Mouse (Mus musculus) kidney, embryonic 15.5 days (tissue): ENCODE data around the gene Loxl3. TPM values are rescaled to one million over a fixed set of nuclear protein-coding genes. Genes with fewer than 3 reads are reported as not detected.
A peak's percentile ranks its signal among the peaks of the same experiment; 100 is the strongest.

Experiments used
- ATAC-seq: fragments of 200-750 bp; cut with Nextera tagmentation; replicated peaks from 2 replicates; pipeline ENCODE4 v1.8.0; 2017; ENCODE audit warnings: moderate TSS enrichment; ENCODE audit not compliant: low FRiP score
- H3K27ac ChIP-seq: fragments of 300-500 bp; sonication (generic); 2 replicates; pipeline ENCODE4 v1.5.1; 2015; ENCODE audit warnings: mild to moderate bottlenecking, inconsistent platforms
- H3K27me3 ChIP-seq: fragments of 300-500 bp; sonication (generic); 2 replicates; pipeline ENCODE4 v1.6.1; 2015; ENCODE audit warnings: inconsistent platforms
- H3K36me3 ChIP-seq: fragments of 300-500 bp; sonication (generic); 2 replicates; pipeline ENCODE4 v1.6.1; 2015; ENCODE audit warnings: inconsistent platforms
- H3K4me1 ChIP-seq: fragments of 300-500 bp; sonication (generic); 2 replicates; pipeline ENCODE4 v1.6.1; 2015; ENCODE audit warnings: inconsistent platforms
- H3K4me2 ChIP-seq: fragments of 300-500 bp; sonication (generic); 2 replicates; pipeline ENCODE4 v1.6.1; 2015; ENCODE audit warnings: moderate library complexity, mild to moderate bottlenecking, inconsistent platforms
- H3K4me3 ChIP-seq: fragments of 300-500 bp; sonication (generic); replicated peaks from 2 replicates; pipeline ENCODE4 v1.5.1; 2015; ENCODE audit warnings: mild to moderate bottlenecking, inconsistent platforms
- H3K9ac ChIP-seq: fragments of 300-500 bp; sonication (generic); 2 replicates; pipeline ENCODE4 v1.6.1; 2015; ENCODE audit warnings: mild to moderate bottlenecking, inconsistent platforms
- H3K9me3 ChIP-seq: fragments of 300-500 bp; sonication (generic); replicated peaks from 2 replicates; pipeline ENCODE4 v1.6.1; 2016; ENCODE audit warnings: inconsistent platforms
- WGBS: fragments of 180-500 bp; shearing (Covaris S2); methylation state at CpG from one replicate; pipeline ENCODE4 v1.1.7; 2015; ENCODE audit warnings: mixed read lengths; 5-methylcytosine and 5-hydroxymethylcytosine counted together
- polyA plus RNA-seq: library from polyadenylated mRNA; unstranded; fragments of >200 nt; fragmentation: Nextera tagmentation; extraction: Ambion mirVana; gene quantifications from 2 replicates; pipeline ENCODE4 v1.2.1, GENCODE M21; 2015

Gene Loxl3
- polyA plus RNA-seq, 1 experiment from 2014 or later = 21.6 TPM

- WGBS = 85% methylated on average over 6 of the region's 6 CpGs
- H3K27ac ChIP-seq = no peak overlapping the region
- no peak for ATAC-seq
- H3K27me3 ChIP-seq = no peaks in the 10 kb centered on the region
- H3K4me1 ChIP-seq = no peaks in the 10 kb centered on the region
- H3K4me2 ChIP-seq = no peak overlapping the region
- no peak overlapping the region for H3K9ac ChIP-seq
- no peaks in the 10 kb centered on the region for H3K9me3 ChIP-seq
- no peaks in the 10 kb centered on the region for H3K36me3 ChIP-seq
- no peak overlapping the region for H3K4me3 ChIP-seq
Measured at GRCm38 (mm10) chr6:83020121-83020520, 13.9 kb upstream of the Loxl3 start.

GRCm38 (mm10) chr6:83020836-83021593, 13.0 kb upstream of the Loxl3 start:
- H3K4me3 ChIP-seq = no peak overlapping the region
- 48% methylated on average over 4 of the region's 4 CpGs for WGBS
- ATAC-seq = peak; percentile 53; the same call in 1 of the 2 replicates

DNA sequence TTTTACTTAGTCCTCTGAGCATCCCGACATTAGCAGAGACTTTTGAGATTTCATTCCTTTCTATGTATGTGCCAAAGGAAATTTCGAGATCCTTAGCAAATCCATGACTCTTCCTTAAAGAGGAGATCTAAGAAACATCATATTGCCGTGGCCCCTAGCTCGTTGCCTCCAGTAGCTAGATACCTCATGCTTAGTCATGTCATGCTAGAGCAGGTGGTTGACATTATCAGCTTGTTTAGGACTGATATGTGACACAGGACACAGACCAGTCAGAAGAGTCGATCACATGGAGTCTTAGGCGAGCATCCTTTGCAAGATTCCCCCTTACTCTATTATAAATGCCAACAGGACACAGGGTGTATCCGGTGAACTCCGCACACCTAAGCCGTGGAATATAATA, 11.0 kb upstream of the Loxl3 start:
- no peaks in the 10 kb centered on the region for H3K36me3 ChIP-seq
- WGBS = 87% methylated on average over 9 of the region's 9 CpGs
- H3K4me3 ChIP-seq = no peak overlapping the region
- no peaks in the 10 kb centered on the region for H3K9me3 ChIP-seq
- no peak overlapping the region for H3K4me2 ChIP-seq
- no peak for ATAC-seq
- H3K27ac ChIP-seq = no peak overlapping the region
- H3K27me3 ChIP-seq = no peaks in the 10 kb centered on the region
- 0 out of 2 replicates have a peak, but pooled peaks cover 7% of the 10 kb centered on the region for H3K4me1 ChIP-seq
- H3K9ac ChIP-seq = no peak overlapping the region

More at GRCm38 (mm10) chr6:83020836-83021593, 13.0 kb upstream of the Loxl3 start:
- Histone ChIP-seq H3K27me3 (no peaks in the 10 kb centered on the region), H3K4me2 (no peak overlapping the region), H3K9me3 (no peaks in the 10 kb centered on the region), H3K36me3 (no peaks in the 10 kb centered on the region), H3K4me1 (no peaks in the 10 kb centered on the region), H3K27ac (no peak overlapping the region), H3K9ac (no peak overlapping the region)

DNA sequence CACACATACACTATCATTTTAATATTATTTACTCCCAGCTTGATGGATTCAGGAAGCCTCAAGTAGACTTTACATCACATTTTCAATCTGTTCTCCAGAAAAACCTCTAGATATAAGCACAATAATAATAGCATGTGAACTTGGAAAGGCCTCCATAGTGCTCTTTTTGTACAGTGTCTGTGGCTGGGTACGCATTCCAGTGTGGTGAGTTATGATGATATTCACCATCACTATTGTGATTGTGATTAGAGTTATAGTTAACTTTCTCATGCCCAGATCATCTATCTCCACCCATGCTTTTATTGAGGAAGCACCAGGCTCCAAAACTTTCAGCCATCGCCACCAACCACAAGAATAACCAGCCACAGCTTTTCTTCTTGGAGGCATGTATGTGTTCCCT, 10.2 kb upstream of the Loxl3 start:
- H3K36me3 ChIP-seq = no peaks in the 10 kb centered on the region
- WGBS = 93% methylated on average over 2 of the region's 2 CpGs
- H3K27ac ChIP-seq = no peak overlapping the region
- no peaks in the 10 kb centered on the region for H3K9me3 ChIP-seq
- H3K9ac ChIP-seq = no peak overlapping the region
- no peak overlapping the region for H3K4me2 ChIP-seq
- H3K27me3 ChIP-seq = peaks cover 4% of the 10 kb centered on the region
- no peak overlapping the region for H3K4me3 ChIP-seq
- 0 out of 2 replicates have a peak, but pooled peaks cover 7% of the 10 kb centered on the region for H3K4me1 ChIP-seq
- no peak for ATAC-seq

- no peak for ATAC-seq
- 0 out of 2 replicates have a peak, but pooled peaks cover 7% of the 10 kb centered on the region for H3K4me1 ChIP-seq
- no peak overlapping the region for H3K4me2 ChIP-seq
- H3K36me3 ChIP-seq = no peaks in the 10 kb centered on the region
- H3K27me3 ChIP-seq = peaks cover 9% of the 10 kb centered on the region
- H3K9ac ChIP-seq = no peak overlapping the region
- no peak overlapping the region for H3K27ac ChIP-seq
- 57% methylated on average over 4 of the region's 4 CpGs for WGBS
- H3K9me3 ChIP-seq = no peaks in the 10 kb centered on the region
- H3K4me3 ChIP-seq = no peak overlapping the region
Measured at GRCm38 (mm10) chr6:83024421-83024820, 9.6 kb upstream of the Loxl3 start.

GRCm38 (mm10) chr6:83025221-83025620, 8.8 kb upstream of the Loxl3 start:
- Histone ChIP-seq H3K27me3 (peaks cover 15% of the 10 kb centered on the region), H3K4me3 (no peak overlapping the region), H3K36me3 (no peaks in the 10 kb centered on the region), H3K4me2 (no peak overlapping the region), H3K4me1 (0 out of 2 replicates have a peak, but pooled peaks cover 7% of the 10 kb centered on the region), H3K27ac (no peak overlapping the region), H3K9ac (no peak overlapping the region), H3K9me3 (no peaks in the 10 kb centered on the region)
- WGBS = 100% methylated on average over 4 of the region's 4 CpGs
- ATAC-seq = no peak

GRCm38 (mm10) chr6:83027293-83027692, 6.7 kb upstream of the Loxl3 start:
- Histone ChIP-seq H3K9ac (no peak overlapping the region), H3K4me3 (no peak overlapping the region), H3K27ac (no peak overlapping the region), H3K9me3 (no peaks in the 10 kb centered on the region), H3K27me3 (peaks cover 31% of the 10 kb centered on the region), H3K4me2 (no peak overlapping the region), H3K4me1 (peaks cover 21% of the 10 kb centered on the region), H3K36me3 (peaks cover 13% of the 10 kb centered on the region)
- 79% methylated on average over 8 of the region's 8 CpGs for WGBS
- ATAC-seq = no peak

DNA sequence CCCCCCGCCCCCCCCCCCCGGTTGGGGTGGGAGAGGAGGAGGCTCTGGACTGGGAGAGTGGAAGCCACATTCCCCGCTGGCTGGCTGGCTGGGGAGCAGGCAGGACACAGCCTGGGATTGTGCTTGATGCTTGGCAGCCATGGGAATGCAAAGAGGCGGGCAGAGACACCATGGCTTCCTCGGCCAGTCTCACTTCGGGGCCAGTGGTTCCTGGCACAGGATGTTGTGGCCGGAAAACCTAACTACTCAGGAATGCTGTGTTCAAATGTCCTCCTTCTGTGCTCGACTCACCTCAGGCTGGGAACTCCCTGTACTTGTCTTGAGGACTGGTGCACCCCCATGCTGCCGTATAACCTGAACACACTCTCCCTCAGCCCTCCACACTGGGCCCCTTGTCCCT, 6.3 kb upstream of the Loxl3 start:
- Histone ChIP-seq H3K27me3 (peaks cover 31% of the 10 kb centered on the region), H3K4me3 (no peak overlapping the region), H3K4me2 (no peak overlapping the region), H3K4me1 (peaks cover 25% of the 10 kb centered on the region), H3K36me3 (peaks cover 13% of the 10 kb centered on the region), H3K9me3 (no peaks in the 10 kb centered on the region), H3K27ac (no peak overlapping the region), H3K9ac (no peak overlapping the region)
- WGBS = 54% methylated on average over 8 of the region's 9 CpGs
- ATAC-seq = no peak

- H3K27ac ChIP-seq = no peak overlapping the region
- peaks cover 31% of the 10 kb centered on the region for H3K27me3 ChIP-seq
- H3K4me1 ChIP-seq = peaks cover 40% of the 10 kb centered on the region
- H3K9me3 ChIP-seq = no peaks in the 10 kb centered on the region
- peaks cover 13% of the 10 kb centered on the region for H3K36me3 ChIP-seq
- no peak overlapping the region for H3K4me2 ChIP-seq
- no peak overlapping the region for H3K9ac ChIP-seq
- H3K4me3 ChIP-seq = no peak overlapping the region
- 36% methylated on average over 10 of the region's 10 CpGs for WGBS
- ATAC-seq = no peak
Measured at GRCm38 (mm10) chr6:83029777-83030176, 4.2 kb upstream of the Loxl3 start.

DNA sequence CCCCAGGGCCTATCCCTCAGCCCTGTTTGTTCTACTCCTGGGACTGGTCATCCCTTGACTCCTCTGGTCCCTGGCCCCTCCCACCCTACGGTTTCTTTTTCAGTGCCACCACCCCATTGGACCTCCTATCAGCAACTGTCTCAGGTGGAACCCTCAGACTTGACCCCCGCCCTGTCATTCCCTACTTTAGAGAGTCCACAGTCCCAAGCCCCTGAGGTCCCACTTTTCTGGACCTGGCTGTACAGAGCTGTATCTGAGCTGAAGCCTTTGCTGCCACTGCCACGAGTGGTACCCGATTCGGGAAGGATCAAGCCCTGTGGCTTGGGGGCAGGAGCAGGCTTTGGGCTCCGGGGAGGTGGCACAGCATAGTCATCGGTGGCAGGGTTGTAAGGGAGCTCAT, 2.9 kb upstream of the Loxl3 start:
- H3K27me3 ChIP-seq = peaks cover 31% of the 10 kb centered on the region
- H3K4me3 ChIP-seq = no peak overlapping the region
- H3K4me2 ChIP-seq = no peak overlapping the region
- WGBS = 71% methylated on average over 7 of the region's 7 CpGs
- H3K27ac ChIP-seq = no peak overlapping the region
- ATAC-seq = no peak
- no peak overlapping the region for H3K9ac ChIP-seq
- peaks cover 13% of the 10 kb centered on the region for H3K36me3 ChIP-seq
- H3K9me3 ChIP-seq = no peaks in the 10 kb centered on the region
- H3K4me1 ChIP-seq = peaks cover 49% of the 10 kb centered on the region

GRCm38 (mm10) chr6:83031921-83032590, 1.9 kb upstream of the Loxl3 start:
- peak overlapping the region; percentile 71 for H3K4me3 ChIP-seq
- H3K27ac ChIP-seq = no peak overlapping the region; the same call in 1 of the 2 replicates
- H3K4me1 ChIP-seq = peaks cover 49% of the 10 kb centered on the region
- no peaks in the 10 kb centered on the region for H3K9me3 ChIP-seq
- peak overlapping the region; percentile 93 for H3K4me2 ChIP-seq
- H3K9ac ChIP-seq = peak overlapping the region; percentile 61
- 35% methylated on average over 18 of the region's 18 CpGs for WGBS
- no peak for ATAC-seq
- H3K27me3 ChIP-seq = peaks cover 31% of the 10 kb centered on the region
- H3K36me3 ChIP-seq = peaks cover 13% of the 10 kb centered on the region

- peak overlapping the region; percentile 93 for H3K4me2 ChIP-seq
- WGBS = 0% methylated on average over 31 of the region's 31 CpGs
- peaks cover 31% of the 10 kb centered on the region for H3K27me3 ChIP-seq
- H3K4me1 ChIP-seq = peaks cover 44% of the 10 kb centered on the region
- peak; percentile 71 for ATAC-seq
- H3K36me3 ChIP-seq = peaks cover 13% of the 10 kb centered on the region
- H3K4me3 ChIP-seq = peak overlapping the region; percentile 71
- peak overlapping the region; percentile 94 for H3K27ac ChIP-seq
- no peaks in the 10 kb centered on the region for H3K9me3 ChIP-seq
- peak overlapping the region; percentile 61 for H3K9ac ChIP-seq
Measured at GRCm38 (mm10) chr6:83032769-83033191, 1.2 kb upstream of the Loxl3 start.
